13 mouse cellular contexts compared by ENCODE assay signal in the genomic region with DNA sequence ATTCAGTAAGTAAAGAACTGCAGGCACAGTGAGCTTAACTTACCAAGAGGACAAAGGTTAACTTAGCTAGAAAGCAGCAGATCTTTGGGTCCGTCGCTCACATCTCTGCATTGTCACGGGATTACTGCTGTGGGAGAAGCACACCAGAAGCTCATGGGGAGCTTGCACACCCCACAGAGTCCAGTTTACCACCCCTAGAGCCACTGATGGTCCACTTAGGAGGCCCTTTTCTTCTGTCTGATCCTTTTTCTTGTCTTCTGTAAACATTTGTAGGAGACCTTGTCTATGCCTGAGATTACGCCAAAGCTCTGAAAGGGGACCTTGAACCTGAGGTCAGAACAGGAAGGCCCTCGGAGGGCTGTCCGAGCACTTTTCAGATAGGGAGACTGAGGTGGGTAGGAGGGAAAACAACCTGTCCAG. TPM values are rescaled to one million over a fixed set of nuclear protein-coding genes. Genes with fewer than 3 reads are reported as not detected.
DNase-seq lines count a peak whose midpoint lies in the region; ATAC-seq lines count a peak whose summit lies in the region.
"Had no signal": no experiment of that assay in that cellular context is flagged by ENCODE, and none has a peak within 500 bp of the region (broad histone marks: within the 10 kb centered on the region; RNA-seq: fewer than 3 reads in every experiment).

No protein-coding gene starts in this region.

- H3K27ac ChIP-seq in limb, embryonic 12.5 days, result 0 out of 2 replicates have a peak overlapping the region, but pooled peaks have one; percentile 25
- H3K27ac ChIP-seq: midbrain, embryonic 12.5 days had no signal

- no peak for ATAC-seq in limb, embryonic 12.5 days (ENCODE audit: insufficient number of reproducible peaks, insufficient read depth, low FRiP score, low TSS enrichment, low read depth)

- peak; percentile 32 for DNase-seq in adrenal gland, adult 2 months
- DNase-seq in adrenal gland, adult 18-20 months (ENCODE audit: low spot score in 2 of 2), result no peak
- DNase-seq in ovary, adult 18-20 months (ENCODE audit: low spot score), result peak; percentile 25
- no peak for DNase-seq in ovary, postnatal 14 days (ENCODE audit: low spot score)
- no peak for DNase-seq in cerebellum, adult 18-20 months
- DNase-seq in cerebellum, adult 11 months, result no peak
- DNase-seq in cerebellum, adult 9-11 months, result no peak
- DNase-seq: cerebellum, adult 9-10 months; lung, postnatal 10 days; retina, postnatal 1 day; thymus, adult 18-20 months had no signal

- no peak overlapping the region for H3K9ac ChIP-seq in limb, embryonic 12.5 days (replicated peaks)
- H3K9ac ChIP-seq: midbrain, embryonic 12.5 days had no signal

- no peaks in the 10 kb centered on the region for H3K27me3 ChIP-seq in limb, embryonic 12.5 days

- H3K9me3 ChIP-seq in limb, embryonic 12.5 days, result no peaks in the 10 kb centered on the region
- H3K9me3 ChIP-seq: midbrain, embryonic 12.5 days had no signal

- 84% methylated on average over 6 of the region's 6 CpGs for WGBS in limb, embryonic 12.5 days

- H3K4me2 ChIP-seq in limb, embryonic 12.5 days, result 0 out of 2 replicates have a peak overlapping the region, but pooled peaks have one; percentile 4
- H3K4me2 ChIP-seq: midbrain, embryonic 12.5 days had no signal

- peaks cover 79% of the 10 kb centered on the region for H3K4me1 ChIP-seq in limb, embryonic 12.5 days (replicated peaks)

- no peaks in the 10 kb centered on the region for H3K36me3 ChIP-seq in limb, embryonic 12.5 days
- H3K36me3 ChIP-seq: midbrain, embryonic 12.5 days had no signal

- H3K4me3 ChIP-seq in limb, embryonic 12.5 days (replicated peaks), result no peak overlapping the region
- H3K4me3 ChIP-seq: midbrain, embryonic 12.5 days had no signal

RNA-seq across cellular contexts. Expression of gene Abtb2, which starts 28.5 kb away (rescaled TPM):
- 10 to 100 TPM in 1 of 2 experiments, 1 to 10 TPM in 1; 6.3 to 36.7 TPM for total RNA-seq in adrenal gland, adult 2 months (2021)
- polyA plus RNA-seq in adrenal gland, adult 2 months (2012; rRNA removed), result 46.1 and 72.3 TPM in 2 replicates
- 10 to 100 TPM; 17.3 to 74.9 TPM for total RNA-seq in adrenal gland, adult 18-20 months (2021)
- polyA plus RNA-seq in limb, embryonic 12.5 days (2016; fragmentation: Nextera tagmentation; extraction: Ambion mirVana), result 19.6 and 21.5 TPM in 2 replicates

Comparison
In these comparisons a context has a peak if more than half of its experiments do, and no peak if none do; other contexts are left out.
1. DNase-seq: peak in adrenal gland, adult 2 months (single experiment) and ovary, adult 18-20 months (single experiment); none in adrenal gland, adult 18-20 months (0 of 2), ovary, postnatal 14 days (single experiment), cerebellum, adult 18-20 months (0 of 2), cerebellum, adult 11 months (single experiment) and cerebellum, adult 9-11 months (single experiment).